Mouse (Mus musculus): Measurements from ENCODE around the gene Ahcyl2.

DNA sequence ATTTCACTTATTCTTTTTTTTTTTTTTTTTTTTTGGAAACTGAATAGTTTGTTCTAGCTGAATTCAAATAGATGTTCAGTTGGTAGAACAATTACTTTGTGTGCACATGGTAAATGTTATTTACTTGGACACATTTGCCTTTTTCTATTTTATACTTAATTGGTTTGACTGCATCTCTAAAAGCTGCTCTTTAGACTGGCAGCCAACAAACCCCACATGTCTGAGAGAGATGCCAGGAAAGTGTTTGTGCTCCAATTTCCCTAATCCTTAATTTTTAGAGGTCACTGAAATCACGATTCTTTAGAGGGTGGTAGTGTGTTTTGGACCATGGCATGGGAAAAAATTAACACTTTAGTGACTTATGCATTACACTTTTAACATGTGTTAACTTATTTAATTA, 44.8 kb downstream of the Ahcyl2 start:
- TF ChIP-seq CTCF (IDR thresholded peaks at IDR 0.05; ENCODE audit: low read depth, low read length) (no peak), POLR2A (IDR thresholded peaks at IDR 0.05; ENCODE audit: insufficient read depth, low read length) (no peak), EP300 (IDR thresholded peaks at IDR 0.05; ENCODE audit: insufficient read depth, low read depth, low read length) (no peak)

All from ES-Bruce4 (cell line).